Mouse (Mus musculus): ENCODE results near the gene Zfp217. TPM values are rescaled to one million over a fixed set of nuclear protein-coding genes. Genes with fewer than 3 reads are reported as not detected.
A peak's percentile ranks its signal among the peaks of the same experiment; 100 is the strongest.

Zfp217 gene
- 32.1 and 41.0 TPM in 2 replicates for polyA plus RNA-seq (2012; rRNA removed)

DNA sequence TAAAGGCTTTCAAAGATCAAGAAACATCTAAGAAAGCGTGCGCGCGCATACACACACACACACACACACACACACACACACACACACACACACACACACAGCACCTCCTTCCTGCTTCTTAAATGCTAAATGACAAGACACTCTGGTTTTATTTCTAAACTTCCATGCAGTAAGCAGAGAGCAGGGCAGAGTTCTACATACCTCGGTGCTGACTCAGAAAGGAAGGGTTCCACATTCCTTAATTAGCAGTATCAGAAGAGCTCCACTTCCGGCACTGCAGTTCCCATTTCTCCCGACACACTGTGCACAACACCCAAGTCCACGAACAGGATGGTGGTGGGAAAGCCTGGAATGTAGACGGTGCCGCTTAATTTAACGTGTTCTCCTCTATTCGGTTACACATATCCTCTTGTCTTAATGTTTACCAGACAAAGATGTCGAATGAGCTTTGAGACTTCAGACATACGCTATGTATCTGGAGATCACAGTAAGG is at the start of gene Zfp217:
Gene Zfp217, minus strand, starts transcription at position 443 of the 493 bp plus-strand sequence.
- no peak within 1 kb of the TSS for H3K4me3 ChIP-seq (ENCODE audit: control insufficient read depth, insufficient read depth, low read length)
- peak within 1 kb of the TSS; percentile 64 for H3K27ac ChIP-seq (ENCODE audit: control insufficient read depth, insufficient read depth, low read length)
- H3K36me3 ChIP-seq (ENCODE audit: control insufficient read depth, insufficient read depth, low read length) = no peaks in the 10 kb centered on the region
- DNase-seq = peak; percentile 54
- WGBS = 34% methylated on average over 14 of the region's 14 CpGs
- no peaks in the 10 kb centered on the region for H3K27me3 ChIP-seq (ENCODE audit: control insufficient read depth, insufficient read depth, low read length)
- peaks cover 17% of the 10 kb centered on the region for H3K4me1 ChIP-seq (replicated peaks; ENCODE audit: control insufficient read depth, insufficient read depth, low read length)
- TF ChIP-seq CTCF (IDR thresholded peaks at IDR 0.05; ENCODE audit: borderline replicate concordance, control insufficient read depth, extremely low read depth, insufficient read depth, low read length, poor library complexity) (no peak), POLR2A (IDR thresholded peaks at IDR 0.05; ENCODE audit: control insufficient read depth, extremely low read depth, insufficient read depth, low read length, poor library complexity) (no peak)

DNA sequence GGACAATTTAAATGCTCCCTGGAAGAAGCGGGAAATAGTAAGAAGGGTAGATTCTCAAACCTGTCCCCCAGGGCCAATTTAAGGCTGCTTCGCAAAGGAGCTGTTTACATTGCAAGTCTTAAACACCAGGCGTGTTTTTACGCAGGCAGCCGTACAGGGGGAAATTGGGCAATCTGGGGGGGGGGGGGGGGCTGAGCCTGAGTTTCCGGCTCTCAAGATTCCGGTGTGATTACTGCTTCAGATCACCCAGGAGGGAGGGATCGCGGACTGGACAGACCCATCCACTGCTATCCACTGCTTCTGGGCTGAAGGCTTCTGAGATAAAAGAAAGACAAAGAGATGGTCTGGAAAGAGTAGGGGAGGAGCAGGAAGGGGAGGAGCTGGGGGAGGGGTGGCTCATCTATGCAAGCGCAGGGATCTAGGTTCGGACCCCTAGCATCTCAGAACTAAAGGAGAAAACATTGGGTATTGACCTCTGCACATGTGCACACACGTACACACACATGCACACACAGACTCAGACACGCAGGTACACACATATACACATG is 47.7 kb upstream of the Zfp217 start:
- peaks cover 20% of the 10 kb centered on the region for H3K4me1 ChIP-seq (replicated peaks; ENCODE audit: control insufficient read depth, insufficient read depth, low read length)
- H3K27ac ChIP-seq (ENCODE audit: control insufficient read depth, insufficient read depth, low read length) = no peak overlapping the region
- TF ChIP-seq POLR2A (IDR thresholded peaks at IDR 0.05; ENCODE audit: control insufficient read depth, extremely low read depth, insufficient read depth, low read length, poor library complexity) (no peak), CTCF (IDR thresholded peaks at IDR 0.05; ENCODE audit: borderline replicate concordance, control insufficient read depth, extremely low read depth, insufficient read depth, low read length, poor library complexity) (no peak)
- H3K4me3 ChIP-seq (ENCODE audit: control insufficient read depth, insufficient read depth, low read length) = no peak overlapping the region
- no peak for DNase-seq
- WGBS = 80% methylated on average over 13 of the region's 13 CpGs
- H3K36me3 ChIP-seq (ENCODE audit: control insufficient read depth, insufficient read depth, low read length) = no peaks in the 10 kb centered on the region
- no peaks in the 10 kb centered on the region for H3K27me3 ChIP-seq (ENCODE audit: control insufficient read depth, insufficient read depth, low read length)

DNA sequence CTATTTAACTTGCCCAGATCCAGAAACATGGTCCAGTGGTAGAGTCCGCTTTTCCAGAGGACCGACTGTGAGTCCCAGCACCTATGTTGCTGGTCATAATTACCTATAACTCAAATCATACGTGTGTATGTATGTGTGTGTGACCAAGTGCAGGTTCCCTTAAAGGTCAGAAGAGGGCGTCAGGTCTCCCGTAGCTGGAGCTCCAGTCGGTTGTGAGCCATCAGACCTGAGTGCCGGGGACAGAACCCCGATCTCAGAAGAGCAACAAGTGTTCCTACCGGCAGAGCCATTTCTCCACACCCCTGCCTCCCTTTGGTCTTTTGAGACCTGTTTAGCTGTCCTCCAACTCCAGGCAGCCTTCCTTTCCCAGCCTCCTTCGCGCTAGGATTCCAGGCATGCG is 46.9 kb upstream of the Zfp217 start:
- WGBS = 99% methylated on average over 12 of the region's 12 CpGs
- no peak for DNase-seq
- no peak overlapping the region for H3K27ac ChIP-seq (ENCODE audit: control insufficient read depth, insufficient read depth, low read length)

DNA sequence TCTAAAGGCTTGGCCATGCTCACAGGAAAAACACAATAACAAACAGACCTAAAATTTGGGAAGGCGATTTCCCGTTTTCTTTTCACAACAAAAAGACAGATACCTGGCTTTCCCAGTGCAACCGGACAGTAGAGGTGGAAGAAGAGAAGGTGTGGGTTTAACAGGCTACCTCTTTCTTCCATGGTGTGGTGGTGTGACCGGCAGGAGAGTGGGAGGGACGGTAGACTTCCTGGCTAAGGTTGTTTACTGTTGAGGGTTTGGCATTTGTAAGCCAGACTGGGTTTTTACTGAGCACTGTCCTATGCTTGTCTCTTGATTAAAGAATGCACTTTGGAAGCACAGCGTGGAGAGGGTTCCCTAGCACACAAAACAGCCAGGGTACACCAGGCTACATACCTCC is 45.9 kb upstream of the Zfp217 start:
- WGBS = 64% methylated on average over 6 of the region's 6 CpGs
- Histone ChIP-seq H3K36me3 (ENCODE audit: control insufficient read depth, insufficient read depth, low read length) (no peaks in the 10 kb centered on the region), H3K27ac (ENCODE audit: control insufficient read depth, insufficient read depth, low read length) (no peak overlapping the region), H3K4me1 (replicated peaks; ENCODE audit: control insufficient read depth, insufficient read depth, low read length) (peaks cover 20% of the 10 kb centered on the region), H3K27me3 (ENCODE audit: control insufficient read depth, insufficient read depth, low read length) (no peaks in the 10 kb centered on the region), H3K4me3 (ENCODE audit: control insufficient read depth, insufficient read depth, low read length) (no peak overlapping the region)
- DNase-seq = no peak
- TF ChIP-seq POLR2A (IDR thresholded peaks at IDR 0.05; ENCODE audit: control insufficient read depth, extremely low read depth, insufficient read depth, low read length, poor library complexity) (no peak), CTCF (IDR thresholded peaks at IDR 0.05; ENCODE audit: borderline replicate concordance, control insufficient read depth, extremely low read depth, insufficient read depth, low read length, poor library complexity) (no peak)

More for the DNA sequence above, 46.9 kb upstream of the Zfp217 start:
- no peaks in the 10 kb centered on the region for H3K27me3 ChIP-seq (ENCODE audit: control insufficient read depth, insufficient read depth, low read length)
- H3K36me3 ChIP-seq (ENCODE audit: control insufficient read depth, insufficient read depth, low read length) = no peaks in the 10 kb centered on the region
- H3K4me1 ChIP-seq (replicated peaks; ENCODE audit: control insufficient read depth, insufficient read depth, low read length) = peaks cover 20% of the 10 kb centered on the region
- TF ChIP-seq CTCF (IDR thresholded peaks at IDR 0.05; ENCODE audit: borderline replicate concordance, control insufficient read depth, extremely low read depth, insufficient read depth, low read length, poor library complexity) (no peak), POLR2A (IDR thresholded peaks at IDR 0.05; ENCODE audit: control insufficient read depth, extremely low read depth, insufficient read depth, low read length, poor library complexity) (no peak)
- no peak overlapping the region for H3K4me3 ChIP-seq (ENCODE audit: control insufficient read depth, insufficient read depth, low read length)

DNA sequence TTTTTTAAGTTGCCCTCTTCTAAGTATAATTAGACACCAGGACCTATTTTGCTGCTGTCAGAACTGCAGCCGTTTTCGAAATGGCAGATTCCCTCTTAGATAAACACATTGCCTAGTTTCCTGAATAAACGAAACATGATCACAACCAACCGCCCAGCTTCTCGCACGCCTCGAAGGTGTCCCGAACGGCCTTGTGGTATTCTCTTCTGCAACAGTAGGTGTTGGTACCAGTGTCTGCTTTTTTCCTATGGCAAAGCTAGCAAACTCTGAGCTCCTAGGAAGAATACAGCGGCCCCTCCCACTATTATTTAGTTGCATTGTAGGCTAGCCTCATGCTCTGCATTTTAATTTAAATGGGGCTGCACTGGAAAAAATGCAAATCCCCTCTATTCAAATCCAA is 45.3 kb upstream of the Zfp217 start:
- H3K27me3 ChIP-seq (ENCODE audit: control insufficient read depth, insufficient read depth, low read length) = no peaks in the 10 kb centered on the region
- TF ChIP-seq CTCF (IDR thresholded peaks at IDR 0.05; ENCODE audit: borderline replicate concordance, control insufficient read depth, extremely low read depth, insufficient read depth, low read length, poor library complexity) = no peak
- TF ChIP-seq POLR2A (IDR thresholded peaks at IDR 0.05; ENCODE audit: control insufficient read depth, extremely low read depth, insufficient read depth, low read length, poor library complexity) = no peak
- WGBS = 3% methylated on average over 10 of the region's 10 CpGs
- DNase-seq = peak; percentile 32
- no peaks in the 10 kb centered on the region for H3K36me3 ChIP-seq (ENCODE audit: control insufficient read depth, insufficient read depth, low read length)
- H3K4me1 ChIP-seq (replicated peaks; ENCODE audit: control insufficient read depth, insufficient read depth, low read length) = peaks cover 20% of the 10 kb centered on the region
- H3K27ac ChIP-seq (ENCODE audit: control insufficient read depth, insufficient read depth, low read length) = no peak overlapping the region; the same call in 1 of the 2 replicates
- H3K4me3 ChIP-seq (ENCODE audit: control insufficient read depth, insufficient read depth, low read length) = no peak overlapping the region

DNA sequence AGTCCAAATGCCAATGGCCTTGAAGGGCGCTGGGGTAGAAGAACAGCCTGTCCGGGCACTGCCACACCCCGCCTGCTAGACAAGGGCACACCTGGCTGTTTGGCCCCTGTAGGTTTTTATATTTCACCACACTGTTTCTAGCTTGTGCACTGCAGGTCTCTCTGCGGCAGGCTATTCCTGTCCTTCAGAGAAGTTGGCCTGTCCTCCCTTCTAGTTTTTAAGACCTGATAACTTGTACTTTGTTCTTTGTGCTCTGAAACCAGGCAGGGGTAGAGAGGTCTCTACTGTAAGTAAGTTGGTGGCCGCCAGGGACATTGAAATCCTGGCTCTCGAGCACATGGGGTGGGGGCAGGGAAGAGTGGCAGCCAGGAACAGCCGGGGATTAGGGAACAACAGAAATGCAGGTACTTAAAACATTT is 44.8 kb upstream of the Zfp217 start:
- no peaks in the 10 kb centered on the region for H3K36me3 ChIP-seq (ENCODE audit: control insufficient read depth, insufficient read depth, low read length)
- TF ChIP-seq CTCF (IDR thresholded peaks at IDR 0.05; ENCODE audit: borderline replicate concordance, control insufficient read depth, extremely low read depth, insufficient read depth, low read length, poor library complexity) (no peak), POLR2A (IDR thresholded peaks at IDR 0.05; ENCODE audit: control insufficient read depth, extremely low read depth, insufficient read depth, low read length, poor library complexity) (no peak)
- no peak for DNase-seq
- peaks cover 20% of the 10 kb centered on the region for H3K4me1 ChIP-seq (replicated peaks; ENCODE audit: control insufficient read depth, insufficient read depth, low read length)
- H3K4me3 ChIP-seq (ENCODE audit: control insufficient read depth, insufficient read depth, low read length) = no peak overlapping the region
- peak overlapping the region; percentile 44; the same call in 1 of the 2 replicates for H3K27ac ChIP-seq (ENCODE audit: control insufficient read depth, insufficient read depth, low read length)
- H3K27me3 ChIP-seq (ENCODE audit: control insufficient read depth, insufficient read depth, low read length) = no peaks in the 10 kb centered on the region
- WGBS = 21% methylated on average over 7 of the region's 7 CpGs
